Mouse (Mus musculus) ES-Bruce4 (cell line): ENCODE data around the gene Ang. TPM values are rescaled to one million over a fixed set of nuclear protein-coding genes. Genes with fewer than 3 reads are reported as not detected.
"Not testable (repeated sequence)": the region's sequence is repeated elsewhere in the genome, so short reads cannot be mapped to it uniquely, and the experiment has no call there.

Experiments
- H3K27ac ChIP-seq: 2 replicates; pipeline ENCODE4 v1.5.1; 2012; ENCODE audit warnings: low read length, inconsistent platforms; ENCODE audit not compliant: insufficient read depth
- H3K27me3 ChIP-seq: 2 replicates; pipeline ENCODE4 v1.6.1; 2012; ENCODE audit warnings: mild to moderate bottlenecking, low read length, inconsistent platforms; ENCODE audit not compliant: control insufficient read depth, poor library complexity, insufficient read depth, severe bottlenecking
- H3K36me3 ChIP-seq: 2 replicates; pipeline ENCODE4 v1.6.1; 2012; ENCODE audit warnings: inconsistent platforms, mild to moderate bottlenecking, low read length, moderate library complexity; ENCODE audit not compliant: control insufficient read depth, poor library complexity, insufficient read depth, severe bottlenecking
- H3K4me1 ChIP-seq: one replicate; pipeline ENCODE4 v1.8.1; 2011; ENCODE audit warnings: low read length; ENCODE audit not compliant: control insufficient read depth, insufficient read depth
- H3K4me3 ChIP-seq: 2 replicates; pipeline ENCODE4 v1.5.1; 2011; ENCODE audit warnings: low read depth, mild to moderate bottlenecking, low read length
- H3K9ac ChIP-seq: 2 replicates; pipeline ENCODE4 v1.6.1; 2012; ENCODE audit warnings: low read depth, mild to moderate bottlenecking, inconsistent platforms; ENCODE audit not compliant: poor library complexity, severe bottlenecking
- H3K9me3 ChIP-seq: replicated peaks from 2 replicates; pipeline ENCODE4 v1.6.1; 2012; ENCODE audit warnings: mild to moderate bottlenecking, low read length, inconsistent platforms; ENCODE audit not compliant: control insufficient read depth, poor library complexity, insufficient read depth, severe bottlenecking
- CTCF ChIP-seq: IDR thresholded peaks from one replicate; pipeline ENCODE4 v1.8.1; 2011; ENCODE audit warnings: low read depth, low read length
- EP300 ChIP-seq: IDR thresholded peaks from 2 replicates; pipeline ENCODE4 v1.6.1; 2011; ENCODE audit warnings: low read depth, low read length; ENCODE audit not compliant: insufficient read depth
- POLR2A ChIP-seq: IDR thresholded peaks from one replicate; pipeline ENCODE4 v1.8.1; 2011; ENCODE audit warnings: low read length; ENCODE audit not compliant: insufficient read depth
- polyA plus RNA-seq: library from polyadenylated mRNA; stranded (reverse); fragments of >200 nt; gene quantifications from 2 replicates; pipeline ENCODE4 v1.2.4, GENCODE M21; 2011; ENCODE audit warnings: low read depth; ENCODE audit not compliant: missing spikeins, insufficient read depth, insufficient read length

Ang gene
- polyA plus RNA-seq, 1 experiment = 3.2 TPM

DNA sequence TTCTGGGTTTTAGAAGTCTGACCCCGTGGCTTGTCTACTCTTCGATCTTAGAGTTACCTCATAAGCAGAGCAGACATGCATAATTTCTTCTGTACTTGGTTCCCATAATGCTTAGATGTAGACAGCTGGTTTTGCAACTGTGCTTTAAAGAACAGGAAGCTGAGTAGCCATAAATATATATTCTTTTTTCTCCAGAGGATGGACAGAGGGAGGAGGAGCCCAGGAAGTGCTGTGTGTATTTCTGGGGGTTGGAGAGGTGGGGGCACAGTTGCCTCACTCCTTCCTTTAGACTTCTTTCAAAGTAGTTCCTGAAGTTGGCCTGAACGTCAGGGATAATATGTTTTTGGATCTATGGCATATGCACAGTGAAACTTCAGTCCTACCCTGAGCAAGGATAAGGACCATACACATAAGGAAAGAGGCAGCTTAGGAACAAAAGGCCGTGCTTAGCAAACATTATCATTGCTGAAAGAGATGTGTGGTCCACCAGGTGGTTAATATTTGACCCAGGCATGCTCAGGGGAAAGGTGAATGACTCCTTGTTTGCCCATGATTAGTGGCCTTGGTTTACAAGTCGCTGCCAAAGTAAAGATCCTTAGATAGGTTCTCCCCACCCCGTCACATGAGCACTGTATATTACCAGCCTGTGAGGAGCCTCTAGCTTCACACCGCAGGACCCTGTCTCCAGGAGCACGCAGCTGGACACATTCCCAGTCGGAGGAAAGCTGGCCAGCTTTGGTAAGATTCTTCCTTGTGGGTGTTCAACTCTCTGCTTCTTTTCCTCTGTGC lies 5.0 kb downstream of the Ang start:
- Histone ChIP-seq H3K4me1 (no peaks in the 10 kb centered on the region), H3K27me3 (no peaks in the 10 kb centered on the region), H3K9me3 (no peaks in the 10 kb centered on the region), H3K27ac (no peak overlapping the region), H3K36me3 (no peaks in the 10 kb centered on the region), H3K9ac (no peak overlapping the region), H3K4me3 (no peak overlapping the region)
- TF ChIP-seq CTCF = no peak
- no peak for TF ChIP-seq POLR2A
- no peak for TF ChIP-seq EP300

DNA sequence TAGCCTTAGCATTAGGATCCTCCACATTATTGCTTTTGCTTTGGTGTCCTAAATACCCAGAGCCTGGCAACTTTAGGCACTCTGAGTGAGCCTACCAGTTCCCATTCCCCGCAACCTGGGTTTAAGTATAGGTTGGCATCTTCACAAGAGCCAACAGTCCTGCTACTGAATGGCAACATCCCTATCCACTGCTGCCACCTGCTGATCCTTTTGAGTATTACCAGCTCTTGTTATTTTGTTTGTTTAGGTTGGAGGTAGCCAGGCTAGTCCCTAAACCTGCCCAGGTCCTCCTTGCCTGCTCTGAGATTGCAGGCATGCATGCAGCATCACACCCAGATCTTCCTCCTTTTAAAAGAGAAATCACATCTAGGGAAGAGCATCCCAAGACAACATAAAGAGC lies 7.3 kb downstream of the Ang start:
- H3K4me1 ChIP-seq, H3K36me3 ChIP-seq, H3K4me3 ChIP-seq, H3K9me3 ChIP-seq, H3K27ac ChIP-seq, H3K27me3 ChIP-seq, H3K9ac ChIP-seq: not testable (repeated sequence)
- TF ChIP-seq CTCF = peak; percentile 24

DNA sequence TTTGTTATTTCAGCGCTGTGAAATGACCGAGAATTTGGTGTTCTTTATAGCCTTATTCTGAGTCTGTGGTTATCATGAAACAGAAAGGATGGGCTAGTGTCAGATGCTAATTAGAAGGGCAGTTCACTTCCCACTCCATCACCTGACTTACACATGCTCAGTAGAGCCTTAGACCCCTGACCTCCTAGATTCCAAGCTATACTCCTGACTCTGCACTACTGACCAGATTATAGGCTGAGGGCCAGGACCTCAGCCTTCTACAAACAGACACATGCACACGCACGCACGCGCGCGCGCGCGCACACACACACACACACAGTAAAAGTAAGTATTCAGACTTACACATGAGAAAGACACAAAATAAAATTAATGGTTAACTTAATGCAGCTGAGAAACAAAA lies 8.0 kb downstream of the Ang start:
- Histone ChIP-seq H3K4me3 (no peak overlapping the region), H3K36me3 (no peaks in the 10 kb centered on the region), H3K4me1 (no peaks in the 10 kb centered on the region), H3K27ac (no peak overlapping the region), H3K9me3 (no peaks in the 10 kb centered on the region), H3K9ac (no peak overlapping the region), H3K27me3 (no peaks in the 10 kb centered on the region)
- no peak for TF ChIP-seq POLR2A
- no peak for TF ChIP-seq EP300
- TF ChIP-seq CTCF = no peak

DNA sequence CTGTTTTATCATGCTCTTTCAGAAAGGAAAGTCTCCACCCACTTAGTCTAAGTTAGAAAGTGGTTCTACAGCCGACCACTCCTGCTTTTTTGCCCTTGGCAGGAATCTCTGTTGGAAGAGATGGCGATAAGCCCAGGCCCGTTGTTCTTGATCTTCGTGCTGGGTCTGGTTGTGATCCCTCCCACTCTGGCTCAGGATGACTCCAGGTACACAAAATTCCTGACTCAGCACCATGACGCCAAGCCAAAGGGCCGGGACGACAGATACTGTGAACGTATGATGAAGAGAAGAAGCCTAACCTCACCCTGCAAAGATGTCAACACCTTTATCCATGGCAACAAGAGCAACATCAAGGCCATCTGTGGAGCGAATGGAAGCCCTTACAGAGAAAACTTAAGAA lies 10.3 kb downstream of the Ang start:
- no peaks in the 10 kb centered on the region for H3K27me3 ChIP-seq
- H3K4me1 ChIP-seq = no peaks in the 10 kb centered on the region
- H3K9ac ChIP-seq = no peak overlapping the region
- H3K36me3 ChIP-seq = no peaks in the 10 kb centered on the region
- H3K27ac ChIP-seq = no peak overlapping the region
- H3K4me3 ChIP-seq = no peak overlapping the region
- TF ChIP-seq EP300 (no peak), POLR2A (no peak), CTCF (no peak)
- H3K9me3 ChIP-seq = no peaks in the 10 kb centered on the region

DNA sequence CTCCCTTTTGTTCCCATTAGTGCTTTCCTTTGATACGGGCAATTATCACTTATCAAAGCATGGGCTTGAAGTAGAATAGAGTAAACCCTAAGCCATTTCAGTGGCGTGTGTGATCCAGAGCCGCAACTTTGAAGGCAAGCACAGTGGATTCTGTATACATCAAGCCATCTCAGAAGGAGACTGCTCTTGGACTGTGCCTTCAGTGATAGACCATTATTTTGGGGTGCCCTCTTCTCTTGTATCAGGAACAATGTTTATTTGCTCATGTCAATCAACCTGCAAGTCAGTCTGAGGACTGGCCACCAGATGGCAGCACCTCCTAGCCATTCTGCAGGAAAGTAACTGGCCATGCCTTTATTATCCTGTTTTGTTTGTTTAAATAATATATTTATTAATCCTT lies 12.3 kb downstream of the Ang start:
- no peaks in the 10 kb centered on the region for H3K27me3 ChIP-seq
- H3K4me3 ChIP-seq = no peak overlapping the region
- no peaks in the 10 kb centered on the region for H3K4me1 ChIP-seq
- TF ChIP-seq POLR2A (no peak), CTCF (peak; percentile 76)
- H3K9ac ChIP-seq = no peak overlapping the region
- H3K27ac ChIP-seq = no peak overlapping the region
- no peaks in the 10 kb centered on the region for H3K36me3 ChIP-seq
- H3K9me3 ChIP-seq = no peaks in the 10 kb centered on the region

DNA sequence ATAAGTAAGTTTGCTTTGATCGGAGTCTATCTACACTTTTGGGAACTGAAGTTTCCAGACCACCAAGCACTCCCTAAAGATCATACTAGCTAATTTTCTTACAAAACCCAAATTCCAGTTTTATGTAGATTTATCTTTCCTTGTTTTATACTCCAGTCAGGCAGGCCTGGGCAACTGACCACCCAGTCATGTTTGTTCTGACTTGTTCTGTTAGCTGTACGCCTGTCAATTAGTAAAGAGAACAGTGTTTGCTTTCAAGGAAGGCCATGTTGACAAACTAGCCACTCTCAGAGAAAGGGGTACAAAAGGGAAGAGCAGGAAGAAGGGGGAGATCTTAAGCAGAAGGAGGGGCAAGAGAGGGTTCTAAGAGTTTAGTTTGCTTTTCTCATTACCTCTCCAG lies 13.4 kb downstream of the Ang start:
- no peak for TF ChIP-seq POLR2A
- TF ChIP-seq EP300 = no peak
- TF ChIP-seq CTCF = no peak

More for the DNA sequence above, 13.4 kb downstream of the Ang start:
- Histone ChIP-seq H3K4me3 (no peak overlapping the region), H3K9ac (no peak overlapping the region), H3K27me3 (no peaks in the 10 kb centered on the region), H3K36me3 (no peaks in the 10 kb centered on the region), H3K27ac (no peak overlapping the region), H3K9me3 (no peaks in the 10 kb centered on the region), H3K4me1 (no peaks in the 10 kb centered on the region)
